Mouse (Mus musculus): ENCODE results near the gene Sgo1.
A peak's percentile ranks its signal among the peaks of the same experiment; 100 is the strongest.
"Not testable (repeated sequence)": the region's sequence is repeated elsewhere in the genome, so short reads cannot be mapped to it uniquely, and the experiment has no call there.

Gene Sgo1

DNA sequence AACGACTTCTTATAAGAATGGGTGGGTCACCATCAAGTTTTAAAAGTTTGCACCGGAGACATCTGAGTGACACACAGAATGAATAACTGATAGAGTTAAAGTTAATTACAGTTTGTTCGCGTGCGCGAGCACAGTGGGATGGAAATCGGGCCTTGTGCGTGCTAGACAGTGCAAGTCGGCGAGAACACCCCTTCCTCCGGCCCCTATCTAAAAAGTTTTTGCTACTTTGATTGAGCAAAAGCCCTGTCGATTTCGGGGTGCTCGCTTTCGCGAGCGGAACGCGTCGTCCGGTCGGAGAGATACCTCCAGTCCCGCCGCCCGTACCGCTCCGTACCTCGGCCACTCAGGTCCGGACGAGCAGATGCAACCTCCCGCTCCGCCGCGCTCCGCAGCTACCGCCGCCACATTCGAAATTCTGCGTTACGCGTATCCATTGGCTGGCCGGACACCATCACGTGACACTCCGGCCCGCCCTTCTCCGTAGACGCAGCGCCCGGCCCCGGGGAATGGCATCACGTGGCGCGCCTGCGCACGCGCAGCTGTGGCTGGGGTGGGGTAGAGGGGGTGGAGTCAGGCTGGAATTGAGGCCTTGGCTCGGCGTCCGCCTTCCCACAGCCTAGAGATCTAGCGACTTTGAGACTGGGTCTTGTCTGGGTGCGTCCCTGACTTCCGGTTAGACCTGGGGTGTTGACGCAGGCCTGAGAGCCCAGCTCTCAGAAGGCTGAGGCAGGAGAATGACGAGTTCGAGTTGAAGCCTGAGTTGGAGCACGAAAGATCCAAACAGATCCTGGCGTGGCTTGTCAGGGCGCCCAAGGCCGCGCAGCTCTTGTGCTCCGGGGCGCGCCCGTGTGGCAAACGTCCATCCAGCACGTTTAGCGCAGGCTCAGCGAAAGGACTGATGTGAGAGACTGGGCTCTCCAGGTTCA lies at the start of gene Sgo1:
Gene Sgo1, minus strand, starts transcription at position 457 of the 926 bp plus-strand sequence.
- peak; percentile 96 to 97 for DNase-seq

DNA sequence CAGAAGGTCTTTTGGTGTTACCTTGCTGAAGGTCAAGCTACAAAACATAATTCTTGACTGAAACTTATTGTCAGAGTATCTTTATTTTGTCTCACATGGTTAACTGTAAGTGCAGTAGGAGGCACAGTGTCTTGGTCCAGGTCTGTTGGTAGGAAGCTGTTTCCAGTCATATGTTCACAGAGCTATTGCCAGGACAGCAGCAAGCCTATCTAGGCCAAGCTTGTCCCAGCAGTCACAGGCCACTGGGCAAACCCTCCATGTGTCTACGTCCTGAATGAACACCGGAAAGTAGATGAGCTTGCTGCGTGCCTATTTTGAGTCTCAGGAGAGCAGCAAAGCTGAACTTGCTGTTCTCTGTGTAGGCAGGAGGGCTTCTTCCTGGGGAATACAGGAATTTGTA lies 29.8 kb upstream of the Sgo1 start:
- not testable (repeated sequence) for DNase-seq

DNA sequence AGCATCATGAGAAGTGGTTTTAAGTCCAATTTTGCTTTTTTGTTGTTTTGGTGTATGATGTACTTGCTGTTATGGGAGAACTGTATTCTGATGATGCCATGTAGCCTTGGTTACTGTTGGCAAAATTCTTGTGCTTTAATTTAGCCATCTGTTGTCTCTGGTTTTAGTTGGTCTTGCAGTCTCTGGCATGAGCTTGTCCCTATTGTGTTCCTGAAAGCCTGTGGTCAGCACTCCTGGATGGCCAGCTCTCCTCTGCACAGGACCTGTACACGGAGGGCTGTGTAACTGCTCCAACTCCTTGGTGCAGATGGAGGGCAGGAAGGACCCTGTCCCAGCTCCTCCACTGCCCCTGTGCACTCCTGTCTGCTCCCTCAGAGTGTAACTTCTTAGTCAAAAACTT lies 29.3 kb upstream of the Sgo1 start:
- DNase-seq = no peak

DNA sequence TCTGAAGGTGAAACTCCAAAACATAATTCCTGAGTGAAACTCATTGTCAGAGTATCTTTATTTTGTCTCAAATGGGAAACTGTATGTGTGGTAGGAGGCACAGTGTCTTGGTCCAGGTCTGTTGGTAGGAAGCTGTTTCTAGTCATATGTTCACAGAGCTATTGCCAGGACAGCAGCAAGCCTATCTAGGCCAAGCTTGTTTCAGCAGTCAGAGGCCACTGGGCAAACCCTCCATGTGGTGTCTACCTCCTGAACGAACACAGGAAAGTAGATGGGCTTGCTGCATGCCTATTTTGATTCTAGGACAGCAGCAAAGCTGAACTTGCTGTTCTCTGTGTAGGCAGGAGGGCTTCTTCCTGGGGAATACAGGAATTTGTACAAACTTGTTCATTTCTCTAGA lies 26.0 kb upstream of the Sgo1 start:
- not testable (repeated sequence) for DNase-seq

DNA sequence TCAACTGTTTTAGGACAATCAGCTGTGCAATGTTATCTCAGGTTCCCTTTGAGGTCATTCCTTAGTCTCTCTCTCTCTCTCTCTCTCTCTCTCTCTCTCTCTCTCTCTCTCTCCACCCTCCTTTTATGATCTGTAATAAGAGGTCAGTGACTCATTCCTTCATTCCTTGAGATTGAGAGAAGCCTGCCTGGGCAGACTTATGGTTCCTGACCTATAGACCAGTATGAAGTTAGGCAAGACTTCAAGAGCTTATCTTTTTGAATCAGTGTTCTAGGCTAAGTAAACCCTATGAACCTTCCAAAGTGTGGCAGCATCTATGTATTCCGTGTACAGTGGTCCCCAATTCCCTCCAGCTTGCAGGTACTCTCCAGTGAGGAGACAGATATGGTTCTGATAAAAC lies 25.3 kb upstream of the Sgo1 start:
- no peak for DNase-seq

DNA sequence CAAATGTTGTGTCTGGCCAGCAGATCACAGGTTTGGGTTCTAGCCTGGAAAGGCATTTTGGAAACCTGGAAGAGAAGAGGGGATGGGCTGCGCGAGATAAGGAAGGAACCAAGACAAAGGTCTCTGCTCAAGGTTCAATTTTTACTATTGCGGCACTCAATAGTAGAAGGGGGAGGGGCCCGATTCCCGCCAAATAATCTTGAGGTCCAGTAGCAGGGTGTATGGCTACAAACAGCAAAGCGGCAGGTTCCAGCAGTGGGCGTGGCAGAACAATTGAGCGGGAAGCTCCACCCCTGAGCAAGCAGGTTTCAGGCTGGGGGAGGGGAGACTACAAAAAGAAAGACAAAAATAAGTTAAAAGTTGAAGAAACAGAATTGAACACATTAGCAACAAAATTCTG lies 8.4 kb upstream of the Sgo1 start:
- DNase-seq = not testable (repeated sequence)

DNA sequence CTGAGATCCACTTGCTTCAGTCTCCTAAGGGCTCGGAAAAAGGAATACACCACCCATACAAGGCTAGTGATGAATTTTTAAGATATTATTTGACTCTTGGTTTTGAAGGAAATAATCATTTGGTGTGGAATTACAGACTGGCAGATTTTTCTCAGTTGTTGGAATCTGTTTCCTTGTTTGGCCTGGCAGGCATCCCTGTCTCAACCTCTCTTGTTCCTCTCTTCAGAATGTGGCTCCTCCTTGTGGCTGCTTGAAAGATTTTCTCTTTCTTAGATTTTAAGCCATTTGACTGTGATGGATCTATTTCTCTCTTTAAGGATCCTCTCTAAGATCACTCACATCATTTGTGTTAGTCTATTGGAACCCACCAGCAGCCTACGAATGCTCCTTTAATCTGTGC lies 4.9 kb upstream of the Sgo1 start:
- peak; percentile 21 to 42 for DNase-seq

DNA sequence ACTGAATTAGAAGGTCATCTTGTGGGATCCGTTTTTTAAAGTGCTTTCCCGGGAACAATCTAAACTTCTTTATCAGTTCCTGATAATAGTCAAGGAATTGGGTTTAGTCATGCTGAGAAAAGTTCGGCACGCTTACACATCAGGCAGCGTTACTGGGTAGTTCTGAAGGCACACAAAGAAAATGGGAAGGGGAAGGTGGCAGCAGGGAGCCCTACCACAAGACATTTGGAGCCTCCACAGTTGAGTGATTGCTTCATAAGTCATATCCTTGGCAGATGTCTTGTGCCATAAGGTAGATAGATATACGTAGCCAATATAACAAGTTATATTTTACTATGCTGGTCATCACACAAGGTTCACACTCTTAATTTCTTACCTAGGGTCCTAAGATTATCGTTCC lies 813 bp upstream of the Sgo1 start:
- no peak for DNase-seq

DNA sequence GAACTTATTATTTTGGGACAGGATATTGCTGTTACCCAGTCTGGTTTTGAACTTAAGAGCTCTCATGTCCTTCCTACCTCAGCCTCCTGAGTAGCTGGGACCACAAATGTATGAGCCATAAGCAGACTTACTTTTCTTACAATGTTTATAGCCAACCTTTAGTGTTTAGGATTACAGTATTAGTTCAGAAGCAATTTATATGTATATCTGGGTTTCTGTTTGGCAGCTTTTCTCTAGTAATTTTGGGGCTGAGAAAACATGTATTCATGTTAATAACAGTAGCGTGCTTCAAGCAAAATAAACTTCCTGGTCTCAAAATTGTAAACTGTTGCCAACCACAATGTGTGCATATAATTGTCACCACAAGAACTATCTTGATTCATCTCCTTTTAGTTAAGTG lies 812 bp downstream of the Sgo1 start:
- DNase-seq = no peak

DNA sequence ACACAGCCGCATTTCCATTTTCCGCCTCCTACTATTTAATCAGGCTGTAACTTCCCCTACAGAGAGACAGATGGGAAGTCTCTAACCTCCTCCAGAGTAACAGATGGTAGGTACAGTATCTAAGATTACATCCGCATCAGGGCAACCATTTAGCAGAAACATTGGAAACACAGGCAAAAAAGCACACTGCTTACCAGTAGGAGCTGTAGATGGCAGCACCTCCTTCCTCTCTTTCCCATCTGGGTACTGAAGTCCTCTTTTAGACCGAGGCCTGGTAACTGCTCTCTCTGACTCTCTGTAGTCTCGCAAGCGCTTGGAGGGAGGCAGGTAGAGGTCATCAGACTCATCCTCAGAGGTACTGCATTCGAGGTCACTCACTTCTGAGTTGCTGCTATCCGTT lies 10.4 kb downstream of the Sgo1 start:
- no peak for DNase-seq

DNA sequence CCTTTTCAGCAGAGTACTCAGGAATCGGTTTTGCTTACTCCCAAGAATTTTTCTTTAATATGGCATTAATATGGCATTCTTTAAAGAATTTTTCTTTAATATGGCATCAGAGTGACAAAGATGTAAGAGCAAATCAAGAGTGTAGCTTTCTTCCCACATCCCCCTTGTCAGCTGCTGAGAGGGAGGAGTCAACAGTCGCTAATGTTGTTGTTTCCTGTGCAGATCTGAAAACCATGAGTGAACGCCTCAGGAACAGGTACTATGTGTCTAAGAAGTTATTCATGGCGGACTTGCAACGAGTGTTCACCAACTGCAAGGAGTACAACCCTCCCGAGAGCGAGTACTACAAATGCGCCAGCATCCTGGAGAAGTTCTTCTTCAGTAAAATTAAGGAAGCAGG lies 18.7 kb downstream of the Sgo1 start:
- no peak for DNase-seq

DNA sequence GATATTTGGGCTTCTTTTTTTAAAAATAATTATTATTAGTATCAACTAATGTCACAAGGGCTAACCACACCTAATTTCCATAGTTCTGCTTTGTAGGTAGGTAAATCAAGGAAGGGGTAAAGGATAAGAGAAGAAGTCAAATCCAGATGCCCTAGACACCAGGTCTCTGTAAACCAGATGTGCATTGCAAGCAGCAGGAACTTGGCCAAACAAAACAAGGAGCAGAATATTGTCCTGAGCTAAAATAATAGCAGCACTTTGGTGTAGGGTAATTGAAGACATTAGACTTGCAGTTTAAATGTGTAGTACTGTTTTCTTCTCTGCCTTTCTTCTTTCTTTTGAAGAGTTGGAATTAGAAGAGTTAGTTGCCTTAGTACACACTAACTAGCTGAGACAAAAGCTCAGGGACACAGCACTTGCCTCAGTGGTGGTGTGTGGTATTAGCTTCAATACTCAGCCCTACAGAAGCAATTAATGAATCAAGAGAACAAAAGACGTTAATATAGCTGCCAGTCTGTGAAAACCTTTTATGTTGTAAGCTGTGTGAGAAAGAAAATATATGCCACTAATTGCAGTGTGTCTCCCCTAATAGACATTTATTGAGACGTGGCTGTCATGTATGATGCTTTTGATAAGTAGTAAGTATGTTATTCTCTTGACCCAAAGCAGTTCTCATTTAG lies 24.3 kb downstream of the Sgo1 start:
- DNase-seq = no peak

DNA sequence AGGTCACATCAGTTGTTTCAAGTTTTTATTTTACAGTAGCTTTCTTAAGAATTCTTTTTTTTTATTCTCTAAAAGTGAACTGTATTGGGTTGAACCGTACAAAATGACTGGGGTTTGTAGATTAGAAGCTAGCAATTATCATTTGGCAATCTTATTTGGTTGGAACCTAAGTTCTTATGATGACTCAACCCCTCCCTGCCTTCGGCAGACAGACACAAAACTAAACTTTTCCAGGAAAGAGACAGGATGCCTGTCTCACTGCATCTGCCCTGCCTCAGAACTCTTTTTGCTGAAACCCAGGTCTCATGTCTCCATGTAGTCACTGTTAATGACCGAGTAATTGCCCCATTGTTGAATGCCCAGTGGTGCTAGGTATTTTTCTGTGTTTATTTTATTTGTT lies 24.9 kb downstream of the Sgo1 start:
- no peak for DNase-seq

DNA sequence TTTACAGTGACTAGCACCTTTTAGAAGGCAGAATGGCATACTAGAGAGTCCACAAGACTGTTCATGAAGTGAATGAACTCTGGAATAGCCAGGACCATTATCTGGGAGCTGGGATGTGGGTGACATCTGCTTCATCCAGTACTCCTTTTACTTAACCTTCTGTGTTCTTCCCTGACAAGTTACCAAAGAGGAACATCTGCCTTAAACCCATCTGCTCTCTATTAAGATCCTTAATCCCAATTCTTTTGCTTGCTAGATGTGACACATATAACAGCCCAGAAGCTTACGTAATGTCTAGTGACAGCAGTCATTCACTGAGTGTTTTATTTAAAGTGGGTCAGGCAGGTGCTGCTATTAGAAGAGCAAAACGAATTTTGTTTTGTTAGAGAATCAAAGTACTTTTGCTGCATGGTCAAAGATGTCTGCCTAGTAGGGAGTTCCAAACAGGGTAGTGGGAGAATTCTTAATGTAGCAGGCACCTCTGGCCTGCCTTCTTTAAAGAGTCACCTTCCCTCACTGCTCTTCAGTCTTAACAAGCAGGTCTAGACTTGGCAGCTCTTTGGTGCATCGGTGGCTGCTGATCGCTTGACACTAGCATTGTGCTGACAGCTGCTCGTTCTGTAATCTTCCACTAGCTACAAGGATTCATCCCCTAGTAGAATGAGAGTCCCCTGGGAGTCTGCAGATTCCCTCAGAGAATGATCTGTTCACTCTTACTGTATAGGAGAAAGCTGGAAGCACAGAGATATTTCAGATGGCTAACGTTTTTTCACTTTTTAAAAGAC lies 27.9 kb downstream of the Sgo1 start:
- DNase-seq = no peak

DNA sequence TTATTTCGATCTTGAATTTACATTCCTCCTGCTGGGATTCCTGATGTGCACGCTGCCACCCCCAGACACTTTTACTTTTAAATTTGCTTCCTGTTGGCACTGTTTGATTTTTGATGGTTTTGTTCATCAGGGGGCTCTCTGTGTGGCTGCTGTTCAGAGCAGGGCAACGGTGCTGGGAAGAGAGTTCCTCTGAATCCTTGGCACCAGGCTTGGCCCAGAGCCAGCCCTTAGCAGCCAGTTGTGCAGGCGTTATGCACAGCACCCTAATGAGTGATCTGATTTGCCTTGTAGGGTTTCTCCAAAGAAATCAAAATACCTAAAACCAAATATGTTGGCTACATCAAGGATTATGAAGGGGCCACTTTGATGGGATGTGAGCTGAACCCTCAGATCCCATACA lies 29.4 kb downstream of the Sgo1 start:
- no peak for DNase-seq

DNA sequence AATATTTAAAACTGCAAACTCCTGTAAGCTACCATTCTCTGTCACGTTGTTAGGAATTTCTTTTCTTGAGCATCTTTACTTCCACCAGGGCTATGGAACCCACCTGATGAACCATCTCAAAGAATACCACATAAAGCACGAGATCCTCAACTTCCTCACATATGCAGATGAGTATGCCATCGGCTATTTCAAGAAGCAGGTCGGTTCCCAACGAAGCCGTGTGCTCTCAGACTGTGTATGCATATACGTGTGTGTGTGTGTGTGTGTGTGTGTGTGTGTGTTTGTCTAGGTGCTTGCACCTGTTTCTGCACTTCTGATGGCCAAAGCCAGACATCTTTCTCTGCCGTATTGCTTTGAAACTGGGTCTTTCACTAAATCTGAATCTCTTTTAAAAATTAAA lies 29.9 kb downstream of the Sgo1 start:
- no peak for DNase-seq

DNA sequence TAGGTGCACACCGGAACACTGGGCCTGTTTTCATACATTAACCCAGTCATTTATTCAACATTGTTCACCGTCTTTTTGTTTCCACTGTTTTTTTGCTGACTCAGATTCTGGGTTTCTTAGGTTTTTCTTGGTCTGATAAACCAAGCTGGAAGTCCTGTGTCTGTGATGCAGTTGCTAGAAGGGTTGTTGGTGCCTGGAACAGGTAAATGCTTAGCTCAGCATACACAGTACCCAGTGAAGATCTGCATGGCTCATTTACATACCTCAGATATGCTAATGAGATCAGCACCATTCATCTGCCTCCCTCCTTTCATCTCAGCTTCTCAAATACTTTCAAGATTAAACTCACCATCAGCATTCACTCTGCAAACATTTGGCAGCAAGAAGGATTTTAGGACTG lies 30.5 kb downstream of the Sgo1 start:
- DNase-seq = no peak

DNA sequence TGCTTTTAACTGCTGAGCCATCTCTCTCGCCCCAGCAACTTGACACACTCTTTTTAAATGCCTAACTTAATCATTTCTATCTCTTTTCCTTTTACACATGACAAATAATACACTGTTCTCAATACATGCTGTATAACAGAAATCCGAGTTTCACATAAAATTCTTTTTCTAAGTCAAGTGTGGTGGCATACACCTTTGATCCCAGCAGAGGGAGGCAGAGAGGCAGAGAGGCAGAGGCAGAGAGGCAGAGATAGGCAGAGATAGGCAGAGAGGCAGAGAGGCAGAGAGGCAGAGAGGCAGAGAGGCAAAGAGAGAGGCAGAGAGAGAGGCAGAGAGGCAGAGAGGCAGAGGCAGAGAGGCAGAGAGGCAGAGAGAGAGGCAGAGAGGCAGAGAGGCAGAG lies 31.7 kb downstream of the Sgo1 start:
- not testable (repeated sequence) for DNase-seq

DNA sequence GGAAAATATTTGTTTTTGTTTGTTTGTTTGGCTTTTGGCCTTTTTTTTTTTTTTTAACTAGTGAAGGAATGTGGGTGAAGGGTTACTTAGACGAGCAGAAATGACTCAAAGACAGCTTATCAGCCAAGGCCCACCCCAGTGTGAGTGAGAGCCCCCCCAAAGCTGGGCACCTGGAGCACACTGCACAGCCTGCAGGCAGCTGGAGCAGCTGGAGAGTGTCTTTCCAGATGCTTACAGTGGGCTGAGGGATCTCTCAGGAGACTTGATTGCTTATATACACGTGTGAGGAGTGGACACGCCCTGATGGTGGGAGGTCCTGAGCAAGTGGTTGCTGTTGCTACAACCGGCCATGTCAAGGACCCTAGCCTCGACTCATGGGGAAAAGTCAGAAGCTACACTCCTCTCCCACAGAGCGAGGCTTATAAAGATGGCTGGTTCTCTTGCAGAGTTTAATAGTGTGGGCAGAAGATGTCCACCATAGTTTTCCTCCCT lies 32.7 kb downstream of the Sgo1 start:
- no peak for DNase-seq

DNA sequence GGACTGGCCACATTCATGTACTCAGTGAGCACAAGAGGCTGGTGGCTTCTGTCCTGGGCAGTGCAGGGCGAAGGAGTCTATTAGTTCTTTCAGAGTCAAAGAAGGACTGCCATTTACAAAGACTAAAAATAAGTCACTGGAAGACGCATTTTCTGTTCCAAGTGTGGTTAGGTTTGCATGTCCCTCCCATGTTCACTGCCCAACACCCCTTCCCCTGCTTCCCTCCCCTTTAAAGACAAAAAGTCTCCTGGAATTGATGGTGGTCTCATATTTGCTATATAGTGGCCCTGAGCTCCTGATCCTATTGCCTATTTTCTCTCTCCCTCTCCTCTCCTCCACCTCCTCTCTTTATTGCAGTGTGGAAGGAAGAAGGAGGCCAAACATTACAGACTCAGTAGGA lies 33.2 kb downstream of the Sgo1 start:
- no peak for DNase-seq

DNA sequence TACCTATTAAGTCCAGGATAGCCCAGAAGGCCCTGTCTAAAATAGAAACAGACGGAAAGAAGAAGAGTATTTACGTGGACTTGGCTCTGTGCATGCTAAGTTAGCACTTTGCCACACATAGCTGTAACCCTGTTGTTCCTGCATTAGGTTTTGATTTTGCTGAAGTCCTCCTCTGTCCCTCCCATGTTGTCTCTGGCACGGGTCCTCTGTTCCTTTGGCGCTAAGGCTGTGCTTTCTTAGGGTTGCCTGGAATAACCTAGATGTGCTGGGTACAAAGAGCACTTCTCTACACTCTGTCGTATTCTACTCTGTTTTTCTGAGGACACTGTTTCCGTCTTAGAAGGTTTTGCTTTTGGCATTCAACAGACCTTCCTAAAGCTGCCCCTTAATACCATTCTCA lies 34.1 kb downstream of the Sgo1 start:
- DNase-seq = no peak

DNA sequence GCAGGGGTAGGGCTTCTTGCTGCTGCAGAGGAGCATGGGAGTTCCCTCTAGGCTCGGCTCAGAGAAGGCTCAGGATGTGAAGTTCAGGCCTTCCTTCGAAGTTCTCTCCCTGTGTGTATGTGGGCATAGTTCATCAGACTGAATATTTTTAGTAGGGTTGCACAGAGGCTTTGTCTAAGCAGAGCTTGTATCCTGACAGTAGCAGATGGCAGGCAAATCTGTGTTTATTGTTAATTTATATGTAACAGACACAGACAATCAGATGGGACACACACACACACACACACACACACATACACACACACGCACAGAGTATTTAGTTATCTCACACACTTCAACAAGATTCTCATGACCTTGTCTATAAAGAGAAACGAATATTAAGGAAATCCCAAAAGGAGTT lies 34.5 kb downstream of the Sgo1 start:
- DNase-seq = no peak

DNA sequence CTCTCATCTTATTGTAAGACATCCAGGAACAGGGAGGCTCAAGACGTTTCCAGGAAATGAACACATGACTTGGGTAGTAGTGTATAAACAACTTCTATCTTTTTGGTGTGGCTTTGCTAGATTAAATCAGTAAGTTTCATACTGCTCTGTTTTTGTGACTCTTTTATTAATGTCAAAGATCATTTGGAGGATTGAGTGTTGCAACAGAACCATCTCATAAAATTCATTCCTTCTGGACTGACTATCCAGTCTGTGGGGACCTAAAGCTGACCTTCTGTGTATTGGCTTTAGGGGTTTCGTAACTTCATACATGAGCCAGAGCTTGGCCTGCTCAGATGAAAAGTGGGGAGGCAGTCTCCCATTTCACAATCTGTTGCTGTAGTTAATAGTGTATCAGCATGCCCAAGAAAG lies 38.9 kb downstream of the Sgo1 start:
- DNase-seq = peak in 1 of 2 experiments; percentile 44

Measured in lung, adult 18-20 months (tissue).